Mouse (Mus musculus) B cell, adult 67 days (primary cell): ENCODE measurements around the gene Il17c. TPM values are rescaled to one million over a fixed set of nuclear protein-coding genes. Genes with fewer than 3 reads are reported as not detected.

ENCODE experiments used
- total RNA-seq, 2 experiments: library from RNA; stranded (reverse); gene quantifications; 4 replicates each; pipeline ENCODE4 v1.2.4; 2023

The Il17c gene
- total RNA-seq = 1 to 10 TPM in 1 of 2 experiments, under 1 TPM in 1; 0.81 to 1.4 TPM

GRCm38 (mm10) chr8:122421376-122422070 lies at the start of gene Il17c:
Gene Il17c, plus strand, starts transcription at chr8:122422020.

GRCm38 (mm10) chr8:122376365-122377231 lies 45.2 kb upstream of the Il17c start, which contains the start of gene Zc3h18:
Gene Zc3h18, plus strand, starts transcription at chr8:122376609.

GRCm38 (mm10) chr8:122432443-122433268 lies 10.8 kb downstream of the Il17c start, which contains the start of gene Cyba:
Gene Cyba, minus strand, starts transcription at chr8:122432930.

GRCm38 (mm10) chr8:122443262-122444006 lies 21.6 kb downstream of the Il17c start, which contains the start of gene Mvd:
Gene Mvd, minus strand, starts transcription at chr8:122443422.

GRCm38 (mm10) chr8:122460524-122461472 lies 39.0 kb downstream of the Il17c start, which contains the start of gene Snai3:
Gene Snai3, minus strand, starts transcription at chr8:122460733.

Other genes with a start within 250 kb of the Il17c start
- 10 to 100 TPM; 23.4 to 23.5 TPM for gene Zfpm1, start 139.9 kb upstream of the Il17c start, total RNA-seq
- not detected for gene Trhr2, start 61.3 kb upstream of the Il17c start, total RNA-seq
- 100 to 1,000 TPM; 104 to 105 TPM for gene Zc3h18, start 45.4 kb upstream of the Il17c start, total RNA-seq
- gene Cyba, start 10.9 kb downstream of the Il17c start, total RNA-seq = 100 to 1,000 TPM; 297 to 328 TPM
- gene Mvd, start 21.4 kb downstream of the Il17c start, total RNA-seq = 1 to 10 TPM; 7.6 to 8.2 TPM
- gene Snai3, start 38.7 kb downstream of the Il17c start, total RNA-seq = 1 to 10 TPM in 1 of 2 experiments, under 1 TPM in 1; 0.87 to 2.5 TPM
- 10 to 100 TPM; 40.6 to 41.7 TPM for gene Rnf166, start 54.0 kb downstream of the Il17c start, total RNA-seq
- gene Ctu2, start 54.1 kb downstream of the Il17c start, total RNA-seq = 10 to 100 TPM; 66.0 to 71.3 TPM
- 10 to 100 TPM; 51.2 to 62.3 TPM for gene Piezo1, start 129.3 kb downstream of the Il17c start, total RNA-seq
- 100 to 1,000 TPM; 117 to 146 TPM for gene Cdt1, start 146.0 kb downstream of the Il17c start, total RNA-seq
- 10 to 100 TPM; 77.0 to 79.4 TPM for gene Aprt, start 154.9 kb downstream of the Il17c start, total RNA-seq
- gene Galns, start 189.4 kb downstream of the Il17c start, total RNA-seq = 10 to 100 TPM; 25.3 to 35.9 TPM
- gene Trappc2l, start 189.6 kb downstream of the Il17c start, total RNA-seq = 10 to 100 TPM; 48.5 to 58.9 TPM
- gene Pabpn1l, start 200.7 kb downstream of the Il17c start, total RNA-seq = under 1 TPM in 1 of 2 experiments, not detected in 1; 0.64 TPM